Mouse (Mus musculus) midbrain, postnatal 0 days (tissue): ENCODE results near the gene Ift140. TPM values are rescaled to one million over a fixed set of nuclear protein-coding genes. Genes with fewer than 3 reads are reported as not detected.

Source experiments
- ATAC-seq: fragments of 200-750 bp; cut with Nextera tagmentation; 2 replicates; pipeline ENCODE4 v1.8.0; 2017; ENCODE audit warnings: moderate number of reproducible peaks, mild to moderate bottlenecking, moderate TSS enrichment, moderate library complexity; ENCODE audit not compliant: low FRiP score
- DNase-seq: peaks from one replicate; pipeline ENCODE4 v3.0.0-alpha.2; 2015; ENCODE audit warnings: low spot score
- H3K27ac ChIP-seq: fragments of 300-500 bp; sonication (generic); 2 replicates; pipeline ENCODE4 v1.5.1; 2014; ENCODE audit warnings: low read depth, mild to moderate bottlenecking, low read length, mixed read lengths
- H3K27me3 ChIP-seq: fragments of 300-500 bp; sonication (generic); 2 replicates; pipeline ENCODE4 v1.6.1; 2014; ENCODE audit warnings: low read length, control low read depth, mixed read lengths; ENCODE audit not compliant: insufficient read depth
- H3K36me3 ChIP-seq: fragments of 300-500 bp; sonication (generic); 2 replicates; pipeline ENCODE4 v1.6.1; 2014; ENCODE audit warnings: low read length, control low read depth, mixed read lengths; ENCODE audit not compliant: insufficient read depth
- H3K4me1 ChIP-seq: fragments of 300-500 bp; sonication (generic); 2 replicates; pipeline ENCODE4 v1.6.1; 2014; ENCODE audit warnings: mild to moderate bottlenecking, control low read depth, antibody characterized with exemption, low read length, mixed read lengths; ENCODE audit not compliant: insufficient read depth
- H3K4me2 ChIP-seq: fragments of 300-500 bp; sonication (generic); 2 replicates; pipeline ENCODE4 v1.6.1; 2014; ENCODE audit warnings: low read depth, mild to moderate bottlenecking, low read length, mixed read lengths; ENCODE audit not compliant: poor library complexity, severe bottlenecking
- H3K4me3 ChIP-seq: fragments of 300-500 bp; sonication (generic); 2 replicates; pipeline ENCODE4 v1.5.1; 2014; ENCODE audit warnings: low read depth, mild to moderate bottlenecking, low read length, moderate library complexity
- H3K9ac ChIP-seq: fragments of 300-500 bp; sonication (generic); replicated peaks from 2 replicates; pipeline ENCODE4 v1.6.1; 2014; ENCODE audit warnings: mild to moderate bottlenecking, low read length, moderate library complexity, mixed read lengths; ENCODE audit not compliant: poor library complexity, severe bottlenecking
- H3K9me3 ChIP-seq: fragments of 300-500 bp; sonication (generic); 2 replicates; pipeline ENCODE4 v1.6.1; 2016; ENCODE audit warnings: low read length, control low read depth
- CTCF ChIP-seq: IDR thresholded peaks from 2 replicates; pipeline ENCODE4 v1.5.1; 2016; ENCODE audit warnings: antibody characterized with exemption, mild to moderate bottlenecking
- WGBS: fragments of 180-500 bp; shearing (Covaris S2); extraction: QIAGEN DNeasy Blood & Tissue Kit; methylation state at CpG from one replicate; pipeline ENCODE4 v1.1.7; 2014; 5-methylcytosine and 5-hydroxymethylcytosine counted together
- polyA plus RNA-seq: library from polyadenylated mRNA; unstranded; fragments of >200 nt; fragmentation: Nextera tagmentation; extraction: Ambion mirVana; gene quantifications from 2 replicates; pipeline ENCODE4 v1.2.1, GENCODE M21; 2015
- total RNA-seq: library from RNA; depleted of rRNA; stranded (reverse); fragments of >200 nt; gene quantifications from 2 replicates; pipeline ENCODE4 v1.2.3, GENCODE M21; 2014

The Ift140 gene
- total and polyA plus RNA-seq, 2 experiments from 2014 or later: 13.5 to 39.8 TPM

DNA sequence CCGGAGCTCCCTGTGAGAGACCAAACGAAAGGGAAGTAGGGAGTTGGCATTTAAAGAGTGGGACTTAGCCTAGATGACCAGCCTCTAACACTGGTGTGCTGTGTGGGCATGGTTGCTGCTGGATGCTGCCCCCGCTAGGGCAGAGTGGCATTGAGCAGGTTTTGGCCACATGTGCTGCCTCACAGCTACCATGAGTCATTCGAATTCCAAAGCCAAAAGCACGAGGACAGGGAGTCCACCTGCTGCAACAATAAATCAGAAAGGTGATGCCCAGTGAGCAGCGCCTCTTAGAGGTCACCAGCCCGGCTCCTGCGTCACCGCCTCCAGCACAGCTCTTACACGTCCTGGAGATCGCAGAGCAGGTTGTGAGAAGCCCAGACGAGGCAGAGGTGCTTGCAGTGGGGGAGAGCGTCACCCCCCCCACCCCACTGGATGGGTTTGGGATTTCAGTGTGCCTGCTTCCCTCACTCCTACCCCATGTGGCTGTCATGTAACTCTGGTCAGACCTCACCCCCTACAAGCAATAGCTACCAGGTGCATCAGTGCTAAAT, 69.0 kb downstream of the Ift140 start:
- no peaks in the 10 kb centered on the region for H3K9me3 ChIP-seq
- H3K4me3 ChIP-seq: no peak overlapping the region
- H3K27me3 ChIP-seq: no peaks in the 10 kb centered on the region
- DNase-seq: no peak
- ATAC-seq: no peak
- no peak overlapping the region for H3K4me2 ChIP-seq
- 86% methylated on average over 13 of the region's 13 CpGs for WGBS
- H3K4me1 ChIP-seq: no peaks in the 10 kb centered on the region
- no peak overlapping the region for H3K9ac ChIP-seq
- H3K27ac ChIP-seq: no peak overlapping the region
- TF ChIP-seq CTCF: no peak
- peaks cover 37% of the 10 kb centered on the region for H3K36me3 ChIP-seq

- no peaks in the 10 kb centered on the region for H3K4me1 ChIP-seq
- no peak for TF ChIP-seq CTCF
- peaks cover 33% of the 10 kb centered on the region for H3K36me3 ChIP-seq
- DNase-seq (no peak), ATAC-seq (no peak)
- no peak overlapping the region for H3K4me3 ChIP-seq
- no peak overlapping the region for H3K4me2 ChIP-seq
- H3K27ac ChIP-seq: no peak overlapping the region
- no peaks in the 10 kb centered on the region for H3K27me3 ChIP-seq
- 94% methylated on average over 7 of the region's 7 CpGs for WGBS
- no peaks in the 10 kb centered on the region for H3K9me3 ChIP-seq
- no peak overlapping the region for H3K9ac ChIP-seq
Measured at GRCm38 (mm10) chr17:25086724-25087123, 70.8 kb downstream of the Ift140 start.

GRCm38 (mm10) chr17:25089158-25089557, 73.3 kb downstream of the Ift140 start:
- no peak for ATAC-seq
- no peak overlapping the region for H3K4me2 ChIP-seq
- peaks cover 44% of the 10 kb centered on the region for H3K36me3 ChIP-seq
- no peak for DNase-seq
- no peaks in the 10 kb centered on the region for H3K4me1 ChIP-seq
- no peak overlapping the region for H3K4me3 ChIP-seq
- no peaks in the 10 kb centered on the region for H3K9me3 ChIP-seq
- H3K9ac ChIP-seq: no peak overlapping the region
- no peak overlapping the region for H3K27ac ChIP-seq
- no peaks in the 10 kb centered on the region for H3K27me3 ChIP-seq
- 96% methylated on average over 10 of the region's 10 CpGs for WGBS
- no peak for TF ChIP-seq CTCF

DNA sequence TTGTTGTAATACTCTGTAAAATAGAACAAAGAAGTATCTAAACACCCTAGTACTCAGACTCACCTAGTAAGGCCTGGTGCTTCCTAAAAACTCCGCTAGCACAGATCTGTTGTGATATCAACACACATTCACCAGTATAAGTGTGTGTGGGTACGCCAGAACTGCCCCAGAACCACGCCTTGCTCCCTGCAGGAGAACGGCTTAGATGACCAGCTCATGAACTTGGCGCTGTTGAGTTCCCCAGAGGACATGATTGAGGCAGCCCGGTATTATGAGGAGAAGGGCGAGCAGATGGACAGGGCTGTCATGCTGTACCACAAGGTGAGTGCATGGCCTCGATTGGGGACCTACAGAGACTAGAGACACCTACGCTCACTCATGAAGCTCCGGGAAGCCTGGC, 74.6 kb downstream of the Ift140 start:
- Histone ChIP-seq H3K4me3 (no peak overlapping the region), H3K9me3 (no peaks in the 10 kb centered on the region), H3K4me1 (no peaks in the 10 kb centered on the region), H3K27me3 (no peaks in the 10 kb centered on the region), H3K4me2 (no peak overlapping the region), H3K36me3 (peaks cover 52% of the 10 kb centered on the region), H3K27ac (no peak overlapping the region), H3K9ac (no peak overlapping the region)
- WGBS: 93% methylated on average over 10 of the region's 10 CpGs
- TF ChIP-seq CTCF: no peak
- DNase-seq: no peak
- no peak for ATAC-seq

DNA sequence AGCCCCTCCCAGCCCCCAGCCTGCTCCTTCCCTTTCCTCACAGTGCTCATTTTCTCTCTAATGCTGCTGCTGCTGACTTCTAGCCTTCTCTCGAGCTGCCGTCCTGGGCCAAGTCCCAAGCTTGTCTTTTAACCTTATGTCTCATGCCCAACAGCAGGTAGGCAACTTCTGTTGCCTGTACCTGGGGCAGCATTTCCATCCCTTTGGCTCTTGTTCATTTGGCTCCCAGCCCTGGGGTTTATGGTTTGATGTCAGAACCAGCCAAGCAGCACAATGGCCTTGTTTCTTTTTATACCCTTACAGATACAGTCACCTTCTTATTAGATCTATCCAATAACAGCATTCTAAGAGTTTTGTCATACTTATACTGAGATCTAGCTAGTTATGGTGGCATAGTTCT, 80.3 kb downstream of the Ift140 start:
- H3K4me2 ChIP-seq: no peak overlapping the region
- 98% methylated on average over 2 of the region's 2 CpGs for WGBS
- H3K27me3 ChIP-seq: no peaks in the 10 kb centered on the region
- ATAC-seq: no peak
- peaks cover 49% of the 10 kb centered on the region for H3K36me3 ChIP-seq
- no peaks in the 10 kb centered on the region for H3K4me1 ChIP-seq
- DNase-seq: no peak
- H3K9me3 ChIP-seq: no peaks in the 10 kb centered on the region
- no peak overlapping the region for H3K27ac ChIP-seq
- TF ChIP-seq CTCF: no peak
- H3K4me3 ChIP-seq: no peak overlapping the region
- H3K9ac ChIP-seq: no peak overlapping the region

DNA sequence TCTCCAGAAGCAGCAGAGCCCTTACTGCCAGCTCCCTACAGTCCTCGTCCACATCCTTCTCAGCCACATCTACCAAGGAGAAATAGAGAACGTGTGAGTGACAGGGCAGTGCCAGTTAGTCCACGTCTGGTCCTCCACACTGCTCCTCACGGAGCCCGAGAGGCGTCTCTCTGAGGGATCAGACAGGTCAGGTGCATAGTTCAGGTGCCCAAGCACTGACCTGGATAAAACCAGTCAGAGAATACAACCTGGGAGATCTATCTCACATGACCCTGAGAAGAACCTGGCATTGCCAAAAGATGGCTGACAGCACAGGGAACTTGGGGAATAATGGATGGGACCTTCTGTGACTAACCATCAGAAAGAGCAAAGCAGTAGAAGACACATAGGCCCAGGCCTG, 84.2 kb downstream of the Ift140 start:
- 94% methylated on average over 6 of the region's 6 CpGs for WGBS
- DNase-seq (no peak), ATAC-seq (no peak)
- Histone ChIP-seq H3K27me3 (no peaks in the 10 kb centered on the region), H3K4me2 (no peak overlapping the region), H3K4me1 (no peaks in the 10 kb centered on the region), H3K9me3 (no peaks in the 10 kb centered on the region), H3K4me3 (no peak overlapping the region), H3K36me3 (peaks cover 66% of the 10 kb centered on the region), H3K27ac (no peak overlapping the region), H3K9ac (no peak overlapping the region)
- no peak for TF ChIP-seq CTCF
